Mouse (Mus musculus): ENCODE measurements at regions not wholly inside any gene's neighbourhood (a gene's known extent, or its start where the extent isn't known, plus 50 kb on each side); places are given as distances from the start of the nearest gene placed in this dataset.

GRCm38 (mm10) chr12:47117504-47117903 is 298.8 kb upstream of the Nova1 start:
- Histone ChIP-seq H3K36me3 (ENCODE audit: insufficient read depth, low read length) (no peaks in the 10 kb centered on the region), H3K27me3 (ENCODE audit: insufficient read depth, low read length) (no peaks in the 10 kb centered on the region), H3K4me3 (ENCODE audit: low read length) (no peak overlapping the region), H3K27ac (ENCODE audit: low read length) (no peak overlapping the region), H3K9ac (replicated peaks; ENCODE audit: low read length) (no peak overlapping the region), H3K4me2 (replicated peaks; ENCODE audit: low read depth, low read length) (no peak overlapping the region), H3K4me1 (ENCODE audit: insufficient read depth, low read length) (no peaks in the 10 kb centered on the region), H3K9me3 (ENCODE audit: low read length) (no peaks in the 10 kb centered on the region)
- 53% methylated on average over 3 of the region's 3 CpGs for WGBS
- no peak for ATAC-seq (ENCODE audit: low FRiP score, low TSS enrichment)

GRCm38 (mm10) chr12:47089234-47089633 is 270.5 kb upstream of the Nova1 start:
- Histone ChIP-seq H3K4me3 (ENCODE audit: low read length) (no peak overlapping the region), H3K27me3 (ENCODE audit: insufficient read depth, low read length) (no peaks in the 10 kb centered on the region), H3K9me3 (ENCODE audit: low read length) (no peaks in the 10 kb centered on the region), H3K36me3 (ENCODE audit: insufficient read depth, low read length) (no peaks in the 10 kb centered on the region), H3K4me2 (replicated peaks; ENCODE audit: low read depth, low read length) (no peak overlapping the region), H3K4me1 (ENCODE audit: insufficient read depth, low read length) (no peaks in the 10 kb centered on the region), H3K27ac (ENCODE audit: low read length) (no peak overlapping the region), H3K9ac (replicated peaks; ENCODE audit: low read length) (no peak overlapping the region)
- ATAC-seq (ENCODE audit: low FRiP score, low TSS enrichment): no peak

- WGBS: 61% methylated on average over 2 of the region's 2 CpGs
- no peaks in the 10 kb centered on the region for H3K9me3 ChIP-seq (ENCODE audit: low read length)
Observed at GRCm38 (mm10) chr12:47074961-47075360, 256.2 kb upstream of the Nova1 start.

GRCm38 (mm10) chr12:47052474-47052873 is 233.7 kb upstream of the Nova1 start:
- H3K4me2 ChIP-seq (replicated peaks; ENCODE audit: low read depth, low read length): no peak overlapping the region
- WGBS: 82% methylated on average over 1 of the region's 1 CpGs
- no peak overlapping the region for H3K4me3 ChIP-seq (ENCODE audit: low read length)
- H3K9ac ChIP-seq (replicated peaks; ENCODE audit: low read length): no peak overlapping the region
- no peaks in the 10 kb centered on the region for H3K9me3 ChIP-seq (ENCODE audit: low read length)
- no peaks in the 10 kb centered on the region for H3K27me3 ChIP-seq (ENCODE audit: insufficient read depth, low read length)
- no peaks in the 10 kb centered on the region for H3K4me1 ChIP-seq (ENCODE audit: insufficient read depth, low read length)
- no peaks in the 10 kb centered on the region for H3K36me3 ChIP-seq (ENCODE audit: insufficient read depth, low read length)
- ATAC-seq (ENCODE audit: low FRiP score, low TSS enrichment): no peak
- H3K27ac ChIP-seq (ENCODE audit: low read length): no peak overlapping the region

More at GRCm38 (mm10) chr12:47074961-47075360, 256.2 kb upstream of the Nova1 start:
- Histone ChIP-seq H3K9ac (replicated peaks; ENCODE audit: low read length) (no peak overlapping the region), H3K4me1 (ENCODE audit: insufficient read depth, low read length) (no peaks in the 10 kb centered on the region), H3K27ac (ENCODE audit: low read length) (no peak overlapping the region), H3K4me2 (replicated peaks; ENCODE audit: low read depth, low read length) (no peak overlapping the region), H3K4me3 (ENCODE audit: low read length) (no peak overlapping the region), H3K36me3 (ENCODE audit: insufficient read depth, low read length) (no peaks in the 10 kb centered on the region), H3K27me3 (ENCODE audit: insufficient read depth, low read length) (no peaks in the 10 kb centered on the region)
- no peak for ATAC-seq (ENCODE audit: low FRiP score, low TSS enrichment)

GRCm38 (mm10) chr12:47020810-47021348 is 202.2 kb upstream of the Nova1 start:
- no peak for ATAC-seq (ENCODE audit: low FRiP score, low TSS enrichment)
- Histone ChIP-seq H3K27me3 (ENCODE audit: insufficient read depth, low read length) (no peaks in the 10 kb centered on the region), H3K4me3 (ENCODE audit: low read length) (no peak overlapping the region), H3K9ac (replicated peaks; ENCODE audit: low read length) (no peak overlapping the region), H3K9me3 (ENCODE audit: low read length) (no peaks in the 10 kb centered on the region), H3K4me1 (ENCODE audit: insufficient read depth, low read length) (no peaks in the 10 kb centered on the region), H3K4me2 (replicated peaks; ENCODE audit: low read depth, low read length) (no peak overlapping the region), H3K36me3 (ENCODE audit: insufficient read depth, low read length) (no peaks in the 10 kb centered on the region), H3K27ac (ENCODE audit: low read length) (no peak overlapping the region)
- 84% methylated on average over 6 of the region's 6 CpGs for WGBS

GRCm38 (mm10) chr12:46992343-46992742 is 173.6 kb upstream of the Nova1 start:
- Histone ChIP-seq H3K9me3 (ENCODE audit: low read length) (no peaks in the 10 kb centered on the region), H3K4me3 (ENCODE audit: low read length) (no peak overlapping the region), H3K4me2 (replicated peaks; ENCODE audit: low read depth, low read length) (no peak overlapping the region), H3K9ac (replicated peaks; ENCODE audit: low read length) (no peak overlapping the region), H3K4me1 (ENCODE audit: insufficient read depth, low read length) (no peaks in the 10 kb centered on the region), H3K27ac (ENCODE audit: low read length) (no peak overlapping the region), H3K27me3 (ENCODE audit: insufficient read depth, low read length) (no peaks in the 10 kb centered on the region), H3K36me3 (ENCODE audit: insufficient read depth, low read length) (no peaks in the 10 kb centered on the region)
- no peak for ATAC-seq (ENCODE audit: low FRiP score, low TSS enrichment)
- WGBS: 83% methylated on average over 1 of the region's 1 CpGs

GRCm38 (mm10) chr12:46988972-46989371 is 170.2 kb upstream of the Nova1 start:
- Histone ChIP-seq H3K27me3 (ENCODE audit: insufficient read depth, low read length) (no peaks in the 10 kb centered on the region), H3K36me3 (ENCODE audit: insufficient read depth, low read length) (no peaks in the 10 kb centered on the region), H3K4me2 (replicated peaks; ENCODE audit: low read depth, low read length) (no peak overlapping the region), H3K9me3 (ENCODE audit: low read length) (no peaks in the 10 kb centered on the region), H3K9ac (replicated peaks; ENCODE audit: low read length) (no peak overlapping the region), H3K4me1 (ENCODE audit: insufficient read depth, low read length) (no peaks in the 10 kb centered on the region), H3K4me3 (ENCODE audit: low read length) (no peak overlapping the region), H3K27ac (ENCODE audit: low read length) (no peak overlapping the region)
- 82% methylated on average over 2 of the region's 2 CpGs for WGBS
- no peak for ATAC-seq (ENCODE audit: low FRiP score, low TSS enrichment)

GRCm38 (mm10) chr12:46950223-46950779 is 131.6 kb upstream of the Nova1 start:
- no peak for ATAC-seq (ENCODE audit: low FRiP score, low TSS enrichment)
- Histone ChIP-seq H3K36me3 (ENCODE audit: insufficient read depth, low read length) (no peaks in the 10 kb centered on the region), H3K9me3 (ENCODE audit: low read length) (no peaks in the 10 kb centered on the region), H3K4me1 (ENCODE audit: insufficient read depth, low read length) (no peaks in the 10 kb centered on the region), H3K9ac (replicated peaks; ENCODE audit: low read length) (no peak overlapping the region), H3K4me2 (replicated peaks; ENCODE audit: low read depth, low read length) (no peak overlapping the region), H3K4me3 (ENCODE audit: low read length) (no peak overlapping the region), H3K27me3 (ENCODE audit: insufficient read depth, low read length) (no peaks in the 10 kb centered on the region), H3K27ac (ENCODE audit: low read length) (no peak overlapping the region)
- WGBS: 74% methylated on average over 3 of the region's 3 CpGs

GRCm38 (mm10) chr12:46945707-46946106 is 127.0 kb upstream of the Nova1 start:
- no peak overlapping the region for H3K9ac ChIP-seq (replicated peaks; ENCODE audit: low read length)
- no peak for ATAC-seq (ENCODE audit: low FRiP score, low TSS enrichment)
- no peaks in the 10 kb centered on the region for H3K36me3 ChIP-seq (ENCODE audit: insufficient read depth, low read length)
- H3K27ac ChIP-seq (ENCODE audit: low read length): no peak overlapping the region
- H3K4me2 ChIP-seq (replicated peaks; ENCODE audit: low read depth, low read length): no peak overlapping the region
- H3K4me1 ChIP-seq (ENCODE audit: insufficient read depth, low read length): no peaks in the 10 kb centered on the region
- H3K9me3 ChIP-seq (ENCODE audit: low read length): no peaks in the 10 kb centered on the region
- no peak overlapping the region for H3K4me3 ChIP-seq (ENCODE audit: low read length)
- no peaks in the 10 kb centered on the region for H3K27me3 ChIP-seq (ENCODE audit: insufficient read depth, low read length)

- no peaks in the 10 kb centered on the region for H3K36me3 ChIP-seq (ENCODE audit: insufficient read depth, low read length)
- no peak overlapping the region for H3K9ac ChIP-seq (replicated peaks; ENCODE audit: low read length)
- no peaks in the 10 kb centered on the region for H3K4me1 ChIP-seq (ENCODE audit: insufficient read depth, low read length)
- no peak overlapping the region for H3K4me2 ChIP-seq (replicated peaks; ENCODE audit: low read depth, low read length)
- no peak overlapping the region for H3K4me3 ChIP-seq (ENCODE audit: low read length)
- H3K9me3 ChIP-seq (ENCODE audit: low read length): no peaks in the 10 kb centered on the region
- ATAC-seq (ENCODE audit: low FRiP score, low TSS enrichment): no peak
- H3K27me3 ChIP-seq (ENCODE audit: insufficient read depth, low read length): no peaks in the 10 kb centered on the region
- no peak overlapping the region for H3K27ac ChIP-seq (ENCODE audit: low read length)
Observed at GRCm38 (mm10) chr12:46931086-46931485, 112.4 kb upstream of the Nova1 start.
